Mouse (Mus musculus) neural tube, embryonic 11.5 days (tissue): Measurements from ENCODE around the gene Iglon5. TPM values are rescaled to one million over a fixed set of nuclear protein-coding genes. Genes with fewer than 3 reads are reported as not detected.

Experiments used
- ATAC-seq: fragments of 200-750 bp; cut with Nextera tagmentation; 2 replicates; pipeline ENCODE4 v1.8.0; 2017; ENCODE audit warnings: moderate number of reproducible peaks, mild to moderate bottlenecking, moderate TSS enrichment, moderate library complexity; ENCODE audit not compliant: insufficient read depth, low FRiP score, low TSS enrichment
- DNase-seq: peaks from one replicate; pipeline ENCODE4 v3.0.0-alpha.2; 2015; ENCODE audit warnings: low spot score
- H3K27ac ChIP-seq: fragments of 300-500 bp; sonication (generic); 2 replicates; pipeline ENCODE4 v1.5.1; 2014; ENCODE audit warnings: low read depth, mild to moderate bottlenecking, low read length
- H3K27me3 ChIP-seq: fragments of 300-500 bp; sonication (generic); 2 replicates; pipeline ENCODE4 v1.6.1; 2014; ENCODE audit warnings: mild to moderate bottlenecking, low read length, mixed read lengths; ENCODE audit not compliant: control insufficient read depth, insufficient read depth
- H3K36me3 ChIP-seq: fragments of 300-500 bp; sonication (generic); 2 replicates; pipeline ENCODE4 v1.6.1; 2014; ENCODE audit warnings: mild to moderate bottlenecking, low read length, moderate library complexity, mixed read lengths; ENCODE audit not compliant: control insufficient read depth, insufficient read depth
- H3K4me1 ChIP-seq: fragments of 300-500 bp; sonication (generic); 2 replicates; pipeline ENCODE4 v1.6.1; 2014; ENCODE audit warnings: low read length, mixed read lengths; ENCODE audit not compliant: control insufficient read depth, insufficient read depth
- H3K4me2 ChIP-seq: fragments of 300-500 bp; sonication (generic); 2 replicates; pipeline ENCODE4 v1.6.1; 2014; ENCODE audit warnings: low read depth, mild to moderate bottlenecking, moderate library complexity
- H3K4me3 ChIP-seq: fragments of 300-500 bp; sonication (generic); 2 replicates; pipeline ENCODE4 v1.5.1; 2014; ENCODE audit warnings: low read depth, low read length
- H3K9ac ChIP-seq: fragments of 300-500 bp; sonication (generic); 2 replicates; pipeline ENCODE4 v1.6.1; 2014; ENCODE audit warnings: mild to moderate bottlenecking, low read length
- H3K9me3 ChIP-seq: fragments of 300-500 bp; sonication (generic); 2 replicates; pipeline ENCODE4 v1.6.1; 2016; ENCODE audit warnings: low read length; ENCODE audit not compliant: control insufficient read depth
- WGBS: fragments of 180-500 bp; shearing (Covaris S2); extraction: QIAGEN DNeasy Blood & Tissue Kit; methylation state at CpG from one replicate; pipeline ENCODE4 v1.1.7; 2014; 5-methylcytosine and 5-hydroxymethylcytosine counted together
- polyA plus RNA-seq: library from polyadenylated mRNA; unstranded; fragments of >200 nt; fragmentation: Nextera tagmentation; extraction: Ambion mirVana; gene quantifications from 2 replicates; pipeline ENCODE4 v1.2.1, GENCODE M21; 2014

The Iglon5 gene
- polyA plus RNA-seq, 1 experiment from 2014 or later, result 2.7 TPM

- Histone ChIP-seq H3K27ac (peak overlapping the region; percentile 65), H3K36me3 (no peaks in the 10 kb centered on the region), H3K4me2 (peak overlapping the region; percentile 81), H3K4me1 (0 out of 2 replicates have a peak, but pooled peaks cover 4% of the 10 kb centered on the region), H3K27me3 (no peaks in the 10 kb centered on the region), H3K4me3 (peak overlapping the region; percentile 48), H3K9me3 (no peaks in the 10 kb centered on the region), H3K9ac (peak overlapping the region; percentile 70)
- peak; percentile 71 for DNase-seq
- peak; percentile 82 for ATAC-seq
- under 1% methylated on average over 36 of the region's 36 CpGs for WGBS
Measured at GRCm38 (mm10) chr7:43443126-43443916, 46.6 kb downstream of the Iglon5 start.

- H3K27ac ChIP-seq, result peak overlapping the region; percentile 65; the same call in 1 of the 2 replicates
Measured at GRCm38 (mm10) chr7:43442684-43443083, 47.2 kb downstream of the Iglon5 start.

GRCm38 (mm10) chr7:43441071-43441470 lies 48.8 kb downstream of the Iglon5 start:
- Histone ChIP-seq H3K4me1 (0 out of 2 replicates have a peak, but pooled peaks cover 4% of the 10 kb centered on the region), H3K9me3 (no peaks in the 10 kb centered on the region), H3K4me2 (no peak overlapping the region), H3K9ac (no peak overlapping the region), H3K27me3 (no peaks in the 10 kb centered on the region), H3K27ac (no peak overlapping the region), H3K4me3 (no peak overlapping the region), H3K36me3 (no peaks in the 10 kb centered on the region)
- ATAC-seq (no peak), DNase-seq (no peak)
- 81% methylated on average over 3 of the region's 3 CpGs for WGBS

More at GRCm38 (mm10) chr7:43442684-43443083, 47.2 kb downstream of the Iglon5 start:
- H3K27me3 ChIP-seq, result no peaks in the 10 kb centered on the region
- H3K36me3 ChIP-seq, result no peaks in the 10 kb centered on the region
- DNase-seq, result no peak
- ATAC-seq, result no peak
- WGBS, result 17% methylated on average over 9 of the region's 9 CpGs
- H3K9ac ChIP-seq, result peak overlapping the region; percentile 70
- H3K4me2 ChIP-seq, result peak overlapping the region; percentile 81
- H3K4me1 ChIP-seq, result 0 out of 2 replicates have a peak, but pooled peaks cover 4% of the 10 kb centered on the region
- H3K9me3 ChIP-seq, result no peaks in the 10 kb centered on the region
- peak overlapping the region; percentile 48 for H3K4me3 ChIP-seq

GRCm38 (mm10) chr7:43440482-43440881 lies 49.4 kb downstream of the Iglon5 start, which contains the start of gene Cldnd2:
TSS of gene Cldnd2 (plus strand) at chr7:43440782.
- no peaks in the 10 kb centered on the region for H3K9me3 ChIP-seq
- 82% methylated on average over 6 of the region's 6 CpGs for WGBS
- ATAC-seq, result no peak
- 0 out of 2 replicates have a peak, but pooled peaks cover 4% of the 10 kb centered on the region for H3K4me1 ChIP-seq
- no peak within 1 kb of the TSS for H3K27ac ChIP-seq
- no peaks in the 10 kb centered on the region for H3K27me3 ChIP-seq
- no peak within 1 kb of the TSS for H3K9ac ChIP-seq
- no peaks in the 10 kb centered on the region for H3K36me3 ChIP-seq
- H3K4me3 ChIP-seq, result no peak within 1 kb of the TSS
- H3K4me2 ChIP-seq, result no peak within 1 kb of the TSS
- DNase-seq, result no peak

GRCm38 (mm10) chr7:43438611-43439010 lies 51.3 kb downstream of the Iglon5 start:
- Histone ChIP-seq H3K36me3 (no peaks in the 10 kb centered on the region), H3K4me3 (no peak overlapping the region), H3K27me3 (no peaks in the 10 kb centered on the region), H3K9me3 (no peaks in the 10 kb centered on the region), H3K4me1 (no peaks in the 10 kb centered on the region), H3K27ac (no peak overlapping the region), H3K9ac (no peak overlapping the region), H3K4me2 (no peak overlapping the region)
- WGBS, result 82% methylated on average over 4 of the region's 4 CpGs
- ATAC-seq (no peak), DNase-seq (no peak)

- Histone ChIP-seq H3K27ac (no peak within 1 kb of the TSS), H3K36me3 (no peaks in the 10 kb centered on the region), H3K4me1 (no peaks in the 10 kb centered on the region), H3K9ac (no peak within 1 kb of the TSS), H3K9me3 (no peaks in the 10 kb centered on the region), H3K4me2 (no peak within 1 kb of the TSS), H3K4me3 (no peak within 1 kb of the TSS), H3K27me3 (no peaks in the 10 kb centered on the region)
- DNase-seq (no peak), ATAC-seq (no peak)
- 73% methylated on average over 10 of the region's 10 CpGs for WGBS
Measured at GRCm38 (mm10) chr7:43436341-43437255, 53.3 kb downstream of the Iglon5 start, which contains the start of gene Nkg7. TSS of gene Nkg7 (plus strand) at chr7:43437073.

GRCm38 (mm10) chr7:43434676-43435075 lies 55.2 kb downstream of the Iglon5 start:
- WGBS, result 89% methylated on average over 5 of the region's 5 CpGs
- H3K4me3 ChIP-seq, result no peak overlapping the region
- ATAC-seq (no peak), DNase-seq (no peak)
- no peak overlapping the region for H3K9ac ChIP-seq
- H3K27ac ChIP-seq, result no peak overlapping the region
- no peaks in the 10 kb centered on the region for H3K9me3 ChIP-seq
- no peaks in the 10 kb centered on the region for H3K4me1 ChIP-seq
- H3K27me3 ChIP-seq, result no peaks in the 10 kb centered on the region
- no peaks in the 10 kb centered on the region for H3K36me3 ChIP-seq
- no peak overlapping the region for H3K4me2 ChIP-seq

- no peak overlapping the region for H3K9ac ChIP-seq
- no peaks in the 10 kb centered on the region for H3K9me3 ChIP-seq
- H3K27ac ChIP-seq, result no peak overlapping the region
- no peaks in the 10 kb centered on the region for H3K4me1 ChIP-seq
- no peaks in the 10 kb centered on the region for H3K27me3 ChIP-seq
- H3K4me2 ChIP-seq, result no peak overlapping the region
- ATAC-seq, result no peak
- DNase-seq, result no peak
- 77% methylated on average over 4 of the region's 4 CpGs for WGBS
- H3K4me3 ChIP-seq, result no peak overlapping the region
- H3K36me3 ChIP-seq, result no peaks in the 10 kb centered on the region
Measured at GRCm38 (mm10) chr7:43432891-43433290, 57.0 kb downstream of the Iglon5 start.
